Mouse (Mus musculus): ENCODE measurements at regions not wholly inside any gene's neighbourhood (a gene's known extent, or its start where the extent isn't known, plus 50 kb on each side); places are given as distances from the start of the nearest gene placed in this dataset.

GRCm38 (mm10) chr5:51850091-51850490, 282.6 kb upstream of the Ppargc1a start:
- Histone ChIP-seq H3K27me3 (ENCODE audit: control insufficient read depth, insufficient read depth, low read length) (no peaks in the 10 kb centered on the region), H3K36me3 (ENCODE audit: control insufficient read depth, insufficient read depth, low read length) (no peaks in the 10 kb centered on the region), H3K9ac (ENCODE audit: low read depth, low read length) (no peak overlapping the region), H3K4me3 (ENCODE audit: low read depth, low read length) (no peak overlapping the region), H3K27ac (ENCODE audit: low read depth, low read length) (no peak overlapping the region), H3K4me2 (replicated peaks; ENCODE audit: low read depth, low read length) (no peak overlapping the region), H3K9me3 (ENCODE audit: control insufficient read depth, low read length) (no peaks in the 10 kb centered on the region), H3K4me1 (replicated peaks; ENCODE audit: control insufficient read depth, insufficient read depth, low read length) (no peaks in the 10 kb centered on the region)
- ATAC-seq (ENCODE audit: low FRiP score) = no peak
- no peak for DNase-seq (ENCODE audit: low spot score)
- WGBS = 90% methylated on average over 9 of the region's 9 CpGs

GRCm38 (mm10) chr5:51849236-51849635, 281.7 kb upstream of the Ppargc1a start:
- Histone ChIP-seq H3K9ac (ENCODE audit: low read depth, low read length) (no peak overlapping the region), H3K4me1 (replicated peaks; ENCODE audit: control insufficient read depth, insufficient read depth, low read length) (no peaks in the 10 kb centered on the region), H3K9me3 (ENCODE audit: control insufficient read depth, low read length) (no peaks in the 10 kb centered on the region), H3K27ac (ENCODE audit: low read depth, low read length) (no peak overlapping the region), H3K27me3 (ENCODE audit: control insufficient read depth, insufficient read depth, low read length) (no peaks in the 10 kb centered on the region), H3K4me2 (replicated peaks; ENCODE audit: low read depth, low read length) (no peak overlapping the region), H3K36me3 (ENCODE audit: control insufficient read depth, insufficient read depth, low read length) (no peaks in the 10 kb centered on the region), H3K4me3 (ENCODE audit: low read depth, low read length) (no peak overlapping the region)
- WGBS = 91% methylated on average over 5 of the region's 5 CpGs
- ATAC-seq (ENCODE audit: low FRiP score) (no peak), DNase-seq (ENCODE audit: low spot score) (no peak)

GRCm38 (mm10) chr5:51842189-51842588, 274.7 kb upstream of the Ppargc1a start:
- WGBS = 92% methylated on average over 5 of the region's 5 CpGs
- H3K27ac ChIP-seq (ENCODE audit: low read depth, low read length) = no peak overlapping the region
- no peak overlapping the region for H3K4me2 ChIP-seq (replicated peaks; ENCODE audit: low read depth, low read length)
- DNase-seq (ENCODE audit: low spot score) (no peak), ATAC-seq (ENCODE audit: low FRiP score) (no peak)
- H3K4me3 ChIP-seq (ENCODE audit: low read depth, low read length) = no peak overlapping the region
- no peaks in the 10 kb centered on the region for H3K9me3 ChIP-seq (ENCODE audit: control insufficient read depth, low read length)
- no peaks in the 10 kb centered on the region for H3K4me1 ChIP-seq (replicated peaks; ENCODE audit: control insufficient read depth, insufficient read depth, low read length)
- no peaks in the 10 kb centered on the region for H3K36me3 ChIP-seq (ENCODE audit: control insufficient read depth, insufficient read depth, low read length)
- no peak overlapping the region for H3K9ac ChIP-seq (ENCODE audit: low read depth, low read length)
- no peaks in the 10 kb centered on the region for H3K27me3 ChIP-seq (ENCODE audit: control insufficient read depth, insufficient read depth, low read length)

GRCm38 (mm10) chr5:51841763-51842162, 274.2 kb upstream of the Ppargc1a start:
- 92% methylated on average over 2 of the region's 2 CpGs for WGBS
- no peak overlapping the region for H3K4me2 ChIP-seq (replicated peaks; ENCODE audit: low read depth, low read length)
- no peaks in the 10 kb centered on the region for H3K27me3 ChIP-seq (ENCODE audit: control insufficient read depth, insufficient read depth, low read length)
- no peak overlapping the region for H3K9ac ChIP-seq (ENCODE audit: low read depth, low read length)
- H3K27ac ChIP-seq (ENCODE audit: low read depth, low read length) = no peak overlapping the region
- DNase-seq (ENCODE audit: low spot score) = no peak
- H3K9me3 ChIP-seq (ENCODE audit: control insufficient read depth, low read length) = no peaks in the 10 kb centered on the region
- no peak overlapping the region for H3K4me3 ChIP-seq (ENCODE audit: low read depth, low read length)
- H3K4me1 ChIP-seq (replicated peaks; ENCODE audit: control insufficient read depth, insufficient read depth, low read length) = no peaks in the 10 kb centered on the region
- H3K36me3 ChIP-seq (ENCODE audit: control insufficient read depth, insufficient read depth, low read length) = no peaks in the 10 kb centered on the region
- no peak for ATAC-seq (ENCODE audit: low FRiP score)

GRCm38 (mm10) chr5:51840638-51841329, 273.3 kb upstream of the Ppargc1a start:
- Histone ChIP-seq H3K4me2 (replicated peaks; ENCODE audit: low read depth, low read length) (no peak overlapping the region), H3K9me3 (ENCODE audit: control insufficient read depth, low read length) (no peaks in the 10 kb centered on the region), H3K4me1 (replicated peaks; ENCODE audit: control insufficient read depth, insufficient read depth, low read length) (no peaks in the 10 kb centered on the region), H3K27me3 (ENCODE audit: control insufficient read depth, insufficient read depth, low read length) (no peaks in the 10 kb centered on the region), H3K27ac (ENCODE audit: low read depth, low read length) (no peak overlapping the region), H3K4me3 (ENCODE audit: low read depth, low read length) (no peak overlapping the region), H3K9ac (ENCODE audit: low read depth, low read length) (no peak overlapping the region), H3K36me3 (ENCODE audit: control insufficient read depth, insufficient read depth, low read length) (no peaks in the 10 kb centered on the region)
- DNase-seq (ENCODE audit: low spot score) = no peak
- ATAC-seq (ENCODE audit: low FRiP score) = no peak
- WGBS = 93% methylated on average over 11 of the region's 11 CpGs

- no peaks in the 10 kb centered on the region for H3K4me1 ChIP-seq (replicated peaks; ENCODE audit: control insufficient read depth, insufficient read depth, low read length)
- no peaks in the 10 kb centered on the region for H3K36me3 ChIP-seq (ENCODE audit: control insufficient read depth, insufficient read depth, low read length)
- DNase-seq (ENCODE audit: low spot score) = no peak
- H3K4me2 ChIP-seq (replicated peaks; ENCODE audit: low read depth, low read length) = no peak overlapping the region
- no peak for ATAC-seq (ENCODE audit: low FRiP score)
- WGBS = 81% methylated on average over 4 of the region's 4 CpGs
- H3K9me3 ChIP-seq (ENCODE audit: control insufficient read depth, low read length) = no peaks in the 10 kb centered on the region
- no peaks in the 10 kb centered on the region for H3K27me3 ChIP-seq (ENCODE audit: control insufficient read depth, insufficient read depth, low read length)
- H3K27ac ChIP-seq (ENCODE audit: low read depth, low read length) = no peak overlapping the region
- no peak overlapping the region for H3K4me3 ChIP-seq (ENCODE audit: low read depth, low read length)
- H3K9ac ChIP-seq (ENCODE audit: low read depth, low read length) = no peak overlapping the region
These were observed 271.8 kb upstream of the Ppargc1a start for GRCm38 (mm10) chr5:51839292-51839691.

GRCm38 (mm10) chr5:51830551-51830950, 263.0 kb upstream of the Ppargc1a start:
- Histone ChIP-seq H3K4me1 (replicated peaks; ENCODE audit: control insufficient read depth, insufficient read depth, low read length) (no peaks in the 10 kb centered on the region), H3K9ac (ENCODE audit: low read depth, low read length) (no peak overlapping the region), H3K36me3 (ENCODE audit: control insufficient read depth, insufficient read depth, low read length) (no peaks in the 10 kb centered on the region), H3K27me3 (ENCODE audit: control insufficient read depth, insufficient read depth, low read length) (no peaks in the 10 kb centered on the region), H3K4me2 (replicated peaks; ENCODE audit: low read depth, low read length) (no peak overlapping the region), H3K4me3 (ENCODE audit: low read depth, low read length) (no peak overlapping the region), H3K9me3 (ENCODE audit: control insufficient read depth, low read length) (no peaks in the 10 kb centered on the region), H3K27ac (ENCODE audit: low read depth, low read length) (no peak overlapping the region)
- no peak for ATAC-seq (ENCODE audit: low FRiP score)
- 71% methylated on average over 6 of the region's 6 CpGs for WGBS
- DNase-seq (ENCODE audit: low spot score) = no peak

GRCm38 (mm10) chr5:51830015-51830414, 262.5 kb upstream of the Ppargc1a start:
- Histone ChIP-seq H3K36me3 (ENCODE audit: control insufficient read depth, insufficient read depth, low read length) (no peaks in the 10 kb centered on the region), H3K4me3 (ENCODE audit: low read depth, low read length) (no peak overlapping the region), H3K27ac (ENCODE audit: low read depth, low read length) (no peak overlapping the region), H3K9ac (ENCODE audit: low read depth, low read length) (no peak overlapping the region), H3K4me2 (replicated peaks; ENCODE audit: low read depth, low read length) (no peak overlapping the region), H3K27me3 (ENCODE audit: control insufficient read depth, insufficient read depth, low read length) (no peaks in the 10 kb centered on the region), H3K4me1 (replicated peaks; ENCODE audit: control insufficient read depth, insufficient read depth, low read length) (no peaks in the 10 kb centered on the region), H3K9me3 (ENCODE audit: control insufficient read depth, low read length) (no peaks in the 10 kb centered on the region)
- 69% methylated on average over 2 of the region's 2 CpGs for WGBS
- DNase-seq (ENCODE audit: low spot score) = no peak
- ATAC-seq (ENCODE audit: low FRiP score) = no peak

- Histone ChIP-seq H3K9ac (ENCODE audit: low read depth, low read length) (no peak overlapping the region), H3K27ac (ENCODE audit: low read depth, low read length) (no peak overlapping the region), H3K36me3 (ENCODE audit: control insufficient read depth, insufficient read depth, low read length) (no peaks in the 10 kb centered on the region), H3K4me3 (ENCODE audit: low read depth, low read length) (no peak overlapping the region), H3K27me3 (ENCODE audit: control insufficient read depth, insufficient read depth, low read length) (no peaks in the 10 kb centered on the region), H3K4me2 (replicated peaks; ENCODE audit: low read depth, low read length) (no peak overlapping the region), H3K9me3 (ENCODE audit: control insufficient read depth, low read length) (no peaks in the 10 kb centered on the region), H3K4me1 (replicated peaks; ENCODE audit: control insufficient read depth, insufficient read depth, low read length) (no peaks in the 10 kb centered on the region)
- DNase-seq (ENCODE audit: low spot score) (no peak), ATAC-seq (ENCODE audit: low FRiP score) (no peak)
- WGBS = 61% methylated on average over 3 of the region's 3 CpGs
These were observed 262.1 kb upstream of the Ppargc1a start for GRCm38 (mm10) chr5:51829606-51830005.
